Mouse (Mus musculus) testis, postnatal 14 days (tissue): ENCODE data around the gene Dlgap1.

Experiments
- DNase-seq: peaks from one replicate; pipeline ENCODE4 v3.0.0; 2021; ENCODE audit warnings: low spot score

The Dlgap1 gene

DNA sequence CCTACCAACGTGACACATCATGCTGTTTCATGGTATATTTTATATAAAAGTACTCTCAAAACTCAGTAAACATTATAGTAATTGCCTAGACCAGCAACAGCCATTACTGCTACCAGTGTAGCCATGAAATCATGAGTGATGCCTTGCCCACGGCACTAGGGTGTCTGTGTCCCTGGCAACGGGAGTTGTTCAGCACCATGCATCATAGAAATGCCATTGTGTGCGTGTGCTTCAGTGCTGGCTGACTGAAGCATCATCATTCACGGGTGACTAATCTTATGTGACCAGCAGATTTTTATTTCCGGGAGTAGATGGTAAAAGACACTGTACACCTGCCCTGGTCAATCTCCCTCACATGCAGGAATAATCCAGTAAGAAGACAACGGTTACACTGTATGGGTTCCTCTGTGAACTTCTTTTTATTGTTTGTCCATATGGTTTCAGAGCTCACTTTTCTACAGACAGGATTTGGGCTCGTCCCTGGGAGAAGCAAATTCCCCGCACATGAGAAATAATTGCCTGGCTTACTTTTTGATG, 203.7 kb downstream of the Dlgap1 start:
- DNase-seq: no peak

DNA sequence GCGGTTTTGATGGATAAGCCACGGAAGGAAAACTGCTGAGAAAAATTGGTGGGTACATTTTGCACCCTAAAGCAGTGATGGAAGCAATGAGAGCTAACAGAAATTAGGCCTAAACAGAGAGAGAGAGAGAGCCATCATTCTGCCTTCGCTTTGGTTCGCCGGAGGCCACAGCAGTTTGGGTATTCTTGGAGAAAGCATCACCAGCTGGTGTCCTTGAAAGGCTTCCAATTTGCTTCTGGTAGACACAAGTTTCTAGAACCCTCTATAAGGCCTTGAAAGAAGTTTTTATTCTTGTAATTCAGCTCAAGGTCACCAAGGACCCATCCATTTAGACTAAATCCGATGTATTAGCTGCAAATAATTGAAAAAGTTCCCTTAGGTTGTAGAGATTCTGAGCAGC, 205.0 kb downstream of the Dlgap1 start:
- DNase-seq: peak; percentile 7

DNA sequence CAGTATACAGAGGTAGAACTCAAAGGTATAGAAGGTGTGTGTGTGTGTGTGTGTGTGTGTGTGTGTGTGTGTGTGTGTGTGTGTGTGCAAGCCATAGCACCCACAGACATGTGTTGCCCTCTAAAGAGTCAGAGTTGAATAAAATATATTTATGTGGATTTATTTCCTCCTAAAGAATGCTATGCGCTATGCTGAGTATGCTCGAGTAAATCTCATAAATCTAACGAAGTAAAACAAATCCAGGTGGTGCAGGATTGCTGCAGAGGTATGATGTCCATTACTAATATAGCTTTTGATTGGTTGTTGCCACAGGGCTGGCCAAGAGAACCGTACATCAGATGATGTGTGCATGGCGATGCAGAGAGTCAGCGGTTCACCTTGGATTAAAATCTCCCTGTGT, 222.4 kb downstream of the Dlgap1 start:
- DNase-seq: no peak

DNA sequence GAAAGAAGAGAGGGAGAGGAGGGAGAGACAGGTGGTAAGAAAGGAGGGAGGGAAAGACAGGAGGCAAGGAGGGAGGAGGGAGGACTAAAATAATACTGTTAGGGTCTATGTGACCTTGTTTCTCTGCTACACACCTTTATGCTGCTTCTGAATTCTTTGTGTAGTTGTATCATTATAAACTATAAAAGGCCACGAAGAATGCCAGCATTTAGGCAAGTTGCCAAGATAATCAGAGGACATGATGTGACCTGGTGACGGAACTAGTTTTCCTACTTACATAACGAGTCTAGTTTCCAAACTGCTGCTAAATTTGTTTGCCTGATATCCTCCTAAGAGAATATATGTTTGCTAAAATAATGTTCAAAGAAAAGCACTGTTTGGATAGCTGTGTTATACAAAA, 254.0 kb downstream of the Dlgap1 start:
- no peak for DNase-seq

DNA sequence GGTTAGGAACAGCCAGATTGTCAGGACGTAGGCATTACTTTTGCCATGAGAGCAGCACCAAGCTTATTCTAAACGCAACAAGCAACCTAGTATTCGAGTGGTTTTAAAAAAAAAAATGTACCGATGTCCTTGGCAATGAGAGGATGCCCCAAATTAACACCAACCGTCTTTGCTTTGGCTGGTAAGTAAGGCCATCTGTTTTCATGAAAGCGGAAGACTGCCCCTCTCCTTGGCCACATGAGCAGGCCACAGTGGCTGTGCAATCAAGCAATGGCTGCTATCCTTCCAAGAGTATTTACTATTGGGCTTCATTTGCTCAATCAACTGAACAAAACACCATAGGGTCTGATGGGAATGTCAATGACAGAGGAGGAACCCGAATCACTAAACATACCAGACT, 278.5 kb downstream of the Dlgap1 start:
- DNase-seq: no peak

DNA sequence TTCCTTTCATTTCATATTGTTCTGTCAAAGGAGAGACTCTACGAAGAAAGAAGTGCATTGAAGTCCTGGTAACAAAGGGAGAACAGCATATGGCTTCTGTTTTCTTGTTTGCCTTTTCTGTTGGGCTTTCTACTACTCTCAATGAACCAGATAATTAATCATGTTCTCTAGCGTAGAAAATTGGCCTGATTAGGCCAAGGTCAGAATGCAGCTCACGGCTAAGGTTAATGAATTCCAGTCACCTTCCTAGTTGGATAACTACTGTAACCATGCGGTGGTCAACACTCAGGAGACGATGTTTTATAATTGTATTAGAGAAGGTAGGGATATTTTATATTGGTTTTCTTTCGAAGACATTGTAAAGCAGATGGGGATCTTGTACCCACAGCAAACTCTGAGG, 279.4 kb downstream of the Dlgap1 start:
- DNase-seq: no peak

DNA sequence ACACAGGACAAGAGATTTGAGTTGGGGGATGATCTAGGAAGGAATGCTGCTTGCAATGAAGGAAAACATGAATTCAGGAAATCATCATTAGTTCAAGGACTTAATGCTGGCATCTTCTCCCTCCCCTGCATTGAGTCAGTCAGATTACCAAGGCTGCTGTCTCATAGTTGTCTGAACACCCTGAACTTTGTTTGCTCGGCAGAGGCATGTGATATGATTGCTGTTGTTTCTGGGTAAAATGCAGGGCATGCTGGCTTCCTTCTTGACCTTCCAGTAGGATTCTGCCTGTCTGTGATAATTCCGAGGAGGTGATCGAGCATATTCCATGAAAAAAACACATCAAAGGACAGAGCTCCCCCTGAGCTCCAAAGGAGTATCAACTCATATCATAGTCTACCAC, 283.6 kb downstream of the Dlgap1 start:
- DNase-seq: no peak

DNA sequence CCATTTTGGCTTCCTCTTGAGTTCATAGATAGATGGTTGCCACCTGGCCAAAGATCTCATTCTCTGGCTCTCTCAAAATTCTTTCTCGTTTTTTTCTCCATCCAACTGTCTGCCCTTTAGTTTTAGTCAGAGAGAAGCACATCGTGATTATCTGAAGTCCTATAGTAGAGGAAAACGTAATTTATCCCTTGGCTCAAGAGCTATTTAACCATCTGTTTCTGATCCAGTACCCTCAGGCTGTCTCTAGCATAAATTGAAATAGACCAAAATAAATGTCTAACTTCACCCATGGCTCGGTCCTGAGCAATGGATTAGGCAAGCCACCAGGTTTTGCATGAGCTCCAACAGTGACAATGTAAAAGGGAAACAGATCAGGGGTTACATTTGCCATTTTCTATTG, 287.5 kb downstream of the Dlgap1 start:
- no peak for DNase-seq

DNA sequence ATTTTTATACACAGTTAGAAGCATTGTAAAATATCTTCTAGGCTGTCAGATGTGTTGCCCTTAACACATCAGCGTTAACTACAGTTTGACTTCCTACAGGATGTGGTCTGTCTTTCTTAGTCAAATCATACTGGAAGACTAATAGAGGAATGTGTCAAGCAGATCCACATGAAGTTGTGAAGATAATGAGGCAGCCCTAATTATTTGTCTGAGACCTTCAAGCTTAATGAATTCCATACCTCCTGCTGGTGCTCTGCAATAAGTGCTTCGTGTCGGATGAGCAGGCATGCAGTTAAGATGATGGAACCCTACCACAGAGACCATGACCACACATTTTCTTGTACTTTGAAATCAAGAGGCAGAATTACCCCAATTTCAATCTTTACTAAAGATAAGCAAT, 294.3 kb downstream of the Dlgap1 start:
- DNase-seq: no peak

DNA sequence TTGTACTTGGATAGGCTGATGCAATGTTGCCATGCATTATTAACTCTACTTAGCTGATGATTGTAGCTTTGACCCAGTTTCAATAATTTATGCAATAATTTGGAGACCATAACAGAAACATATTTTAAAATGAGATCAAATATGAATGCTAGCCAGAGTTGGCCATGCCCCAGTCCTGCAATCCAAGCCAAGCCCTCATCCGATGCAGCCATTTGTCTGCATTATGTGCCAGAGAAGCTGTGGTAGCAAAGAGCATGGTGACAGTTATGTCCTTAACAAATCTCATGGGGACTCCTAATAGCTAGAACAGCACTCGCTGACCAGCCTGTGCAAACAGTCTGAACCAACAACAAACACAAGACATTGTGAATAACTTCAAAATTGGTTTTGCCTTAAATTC, 303.3 kb downstream of the Dlgap1 start:
- no peak for DNase-seq

DNA sequence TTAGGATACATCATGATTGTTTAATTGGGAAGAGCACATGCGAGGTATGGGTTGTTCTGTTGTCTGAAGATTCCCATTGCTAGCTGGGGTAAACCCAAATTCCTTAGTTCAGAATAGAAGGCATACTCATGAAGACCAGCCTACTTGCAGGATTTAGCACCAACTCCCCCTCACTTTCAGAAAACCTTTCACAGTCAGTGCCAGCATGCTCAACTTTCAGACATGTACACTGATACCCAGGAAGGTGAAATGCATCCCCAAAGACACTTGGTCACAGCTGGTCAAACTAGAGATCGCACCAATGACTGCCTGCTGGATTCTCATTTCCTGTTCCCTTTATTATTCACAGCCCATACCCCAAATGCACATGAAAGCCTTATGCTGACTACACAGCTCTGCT, 318.8 kb downstream of the Dlgap1 start:
- no peak for DNase-seq

DNA sequence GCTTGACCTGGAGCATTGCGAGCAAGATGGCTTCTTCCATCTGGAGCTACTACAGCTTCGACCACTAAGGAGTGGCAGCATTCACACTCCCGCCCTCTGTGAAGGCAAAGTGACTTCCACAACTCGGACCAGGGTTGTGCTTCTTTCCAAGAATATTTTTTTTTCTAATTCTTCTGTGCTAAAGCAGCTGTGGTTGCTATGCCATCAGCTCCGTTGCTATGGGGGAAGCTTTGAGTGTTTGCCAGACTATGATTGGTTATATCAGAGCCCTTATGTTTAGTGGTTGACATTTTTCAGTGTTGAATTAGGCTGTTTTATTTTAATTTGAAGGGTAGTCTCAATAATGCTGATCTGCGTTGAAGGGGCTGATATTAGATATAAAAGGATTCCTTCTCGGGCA, 325.2 kb downstream of the Dlgap1 start:
- no peak for DNase-seq

DNA sequence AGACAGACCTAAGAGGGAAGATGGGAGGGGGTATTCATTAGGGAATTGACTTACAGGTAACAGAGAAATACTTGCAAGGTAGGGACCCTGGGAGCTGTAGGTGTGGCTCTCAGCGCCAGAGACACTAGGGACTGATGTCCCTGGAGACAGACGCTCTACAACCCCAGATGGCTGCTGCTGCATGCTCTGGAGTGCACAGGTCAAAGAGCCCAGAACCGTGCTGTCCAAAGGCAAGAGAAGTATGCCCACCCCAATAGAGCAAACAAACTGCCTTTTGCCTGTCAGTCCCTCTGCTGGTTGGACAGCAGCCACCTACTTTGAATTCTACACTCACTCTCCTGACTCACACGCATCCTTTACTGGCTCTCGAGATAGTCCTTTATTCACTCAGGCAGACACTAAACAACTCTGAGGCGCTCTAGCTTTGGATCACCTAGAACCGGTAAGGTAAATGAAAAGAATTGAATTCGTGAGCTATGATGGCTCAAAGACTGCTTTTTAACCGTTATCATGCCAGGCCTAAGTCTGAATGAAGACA, 333.1 kb downstream of the Dlgap1 start:
- no peak for DNase-seq

DNA sequence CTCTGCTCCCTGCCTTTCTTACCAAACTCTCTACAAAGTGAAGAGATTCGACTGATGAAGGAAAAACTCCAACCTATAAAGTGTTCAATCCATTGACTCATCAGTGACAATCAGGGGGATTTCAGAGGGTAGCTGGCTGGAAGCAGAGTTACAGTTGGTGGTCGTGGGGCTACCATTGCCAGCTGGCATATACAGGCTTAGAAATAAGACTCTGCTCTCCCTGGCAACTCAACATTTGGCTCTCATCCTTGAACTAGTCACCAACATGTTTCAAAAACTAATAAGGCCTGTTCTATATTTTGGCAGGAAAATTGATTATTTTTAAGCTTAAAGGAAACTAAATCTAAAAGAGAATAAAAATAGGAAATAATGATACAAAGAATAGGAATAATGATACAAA, 333.8 kb downstream of the Dlgap1 start:
- DNase-seq: no peak

DNA sequence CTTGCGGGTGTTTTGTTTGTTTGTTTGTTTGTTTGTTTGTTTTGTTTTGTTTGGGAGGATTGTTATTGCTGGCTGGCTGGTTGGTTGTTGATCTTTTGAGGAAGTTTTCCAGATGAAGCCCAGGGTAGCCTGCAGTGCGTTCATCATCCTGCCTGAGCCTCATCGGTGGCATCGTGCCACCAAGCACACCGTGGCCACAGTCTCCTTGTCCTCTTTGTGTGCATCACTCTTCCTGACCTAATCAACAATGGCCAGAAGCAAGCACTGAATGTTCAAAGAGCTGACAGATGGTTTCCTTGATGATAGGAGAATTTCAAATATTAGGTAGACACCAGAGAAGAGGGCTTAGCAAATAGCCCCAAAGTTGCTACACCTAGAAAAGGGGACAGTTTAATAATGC, 336.1 kb downstream of the Dlgap1 start:
- no peak for DNase-seq

DNA sequence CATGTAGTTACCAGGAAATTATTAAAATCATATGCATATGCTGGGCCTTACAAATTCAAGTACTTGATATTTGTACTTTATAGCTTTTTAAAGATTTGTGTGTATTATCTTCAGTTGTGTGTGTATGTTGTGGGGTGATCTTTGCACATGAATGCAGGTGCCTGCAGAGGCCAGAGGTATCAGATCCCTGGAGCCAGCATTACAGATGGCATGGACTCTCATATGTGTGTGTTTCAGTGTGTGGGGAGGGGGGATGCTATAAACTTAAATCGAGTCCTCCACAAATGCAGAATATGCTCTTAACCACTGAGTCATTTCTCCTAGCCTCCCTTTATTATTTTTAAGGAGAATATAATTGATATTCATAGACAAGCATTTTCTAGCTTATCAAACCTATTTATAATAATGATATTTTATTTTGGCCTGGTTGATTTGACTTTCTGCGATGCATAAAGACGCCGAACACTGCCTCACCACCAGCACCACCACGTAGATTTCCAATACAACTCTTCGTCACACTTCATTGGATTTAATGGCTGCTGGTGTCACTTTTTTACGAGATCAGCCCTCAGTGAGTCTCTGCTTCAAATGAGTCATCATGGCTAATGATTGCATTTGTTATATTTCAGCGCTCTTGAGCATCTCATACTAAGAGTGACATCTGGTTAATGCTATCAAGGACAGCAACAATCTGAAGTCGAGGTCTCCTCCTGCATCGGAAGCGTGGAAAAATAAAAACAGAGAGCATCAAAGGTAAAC, 338.7 kb downstream of the Dlgap1 start:
- no peak for DNase-seq

DNA sequence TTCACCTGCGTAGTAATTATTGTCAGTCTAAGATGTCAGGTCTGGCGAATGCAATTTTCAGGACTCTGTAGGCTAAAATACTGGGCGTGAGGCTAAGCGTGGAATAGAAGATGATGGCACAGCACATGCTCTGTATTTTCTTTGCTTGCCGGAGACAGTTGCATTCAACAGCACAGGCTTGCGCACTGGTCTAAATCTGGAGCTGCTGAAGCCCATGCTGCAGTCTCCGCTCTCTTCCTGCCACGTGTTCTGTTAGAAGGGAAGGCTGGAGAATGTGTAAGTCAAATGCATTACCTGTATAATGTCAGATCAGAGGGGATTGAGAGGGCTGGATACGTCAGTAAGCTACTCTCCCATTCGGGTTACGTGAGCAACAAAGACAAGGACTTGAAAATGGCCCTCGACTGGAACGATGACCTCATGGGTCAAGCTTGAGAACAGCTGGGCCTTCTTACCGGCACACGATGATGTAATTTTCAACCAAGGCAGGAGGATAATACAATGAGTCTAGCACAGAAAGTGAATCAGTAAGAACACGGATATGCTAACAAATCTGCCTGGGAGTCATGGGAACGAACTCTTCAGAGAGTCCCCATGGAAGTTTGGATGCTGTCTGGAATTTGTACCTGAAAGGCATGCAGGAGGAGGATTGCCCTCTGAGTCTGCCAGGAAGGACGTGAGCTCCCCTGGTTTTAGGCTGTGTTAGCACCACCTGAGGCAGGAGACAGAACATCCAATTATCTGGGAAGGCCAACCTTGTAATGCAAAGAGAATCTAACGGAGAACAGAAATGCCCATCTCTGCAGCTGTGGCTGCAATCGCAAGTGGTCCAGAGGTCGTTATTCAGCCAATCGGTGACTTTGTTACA, 339.7 kb downstream of the Dlgap1 start:
- DNase-seq: no peak

DNA sequence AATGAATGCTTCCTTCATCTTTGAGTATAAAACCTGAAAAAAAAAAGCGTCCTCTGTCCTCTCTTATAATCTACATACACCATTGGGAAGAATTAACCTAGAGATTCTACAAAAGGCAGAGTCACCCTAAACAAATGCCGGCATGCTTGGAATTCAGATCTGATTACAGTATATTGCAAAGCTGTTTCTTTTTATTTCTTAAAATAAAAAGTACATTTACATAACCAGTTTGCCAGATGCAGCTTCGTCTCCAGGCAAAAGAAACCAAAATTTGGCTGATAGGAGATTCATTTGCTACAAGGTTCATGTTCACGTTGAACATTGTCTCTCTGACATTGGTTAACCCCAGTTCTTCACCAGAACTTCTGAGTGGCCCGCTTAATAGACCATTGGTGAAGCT, 347.5 kb downstream of the Dlgap1 start:
- DNase-seq: no peak

DNA sequence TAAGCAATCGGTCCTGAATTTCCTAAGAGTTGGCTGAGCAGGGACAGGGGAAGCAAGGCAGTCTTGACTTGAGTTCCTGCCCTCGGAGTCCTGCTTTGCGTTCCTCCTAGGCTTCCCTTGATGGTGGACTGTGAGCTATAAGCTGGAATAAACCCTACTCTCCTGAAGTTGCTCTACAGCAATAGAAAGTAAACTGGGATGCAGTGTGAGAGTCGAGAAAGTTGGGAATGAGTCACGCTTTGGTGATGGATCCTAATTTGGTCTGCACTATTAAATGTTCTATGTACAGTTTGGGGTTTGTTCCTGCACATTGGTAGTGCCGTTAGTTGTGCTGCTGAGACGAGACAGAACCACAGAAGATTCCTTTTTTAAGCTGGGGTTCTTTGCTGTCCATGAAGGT, 348.9 kb downstream of the Dlgap1 start:
- DNase-seq: no peak

DNA sequence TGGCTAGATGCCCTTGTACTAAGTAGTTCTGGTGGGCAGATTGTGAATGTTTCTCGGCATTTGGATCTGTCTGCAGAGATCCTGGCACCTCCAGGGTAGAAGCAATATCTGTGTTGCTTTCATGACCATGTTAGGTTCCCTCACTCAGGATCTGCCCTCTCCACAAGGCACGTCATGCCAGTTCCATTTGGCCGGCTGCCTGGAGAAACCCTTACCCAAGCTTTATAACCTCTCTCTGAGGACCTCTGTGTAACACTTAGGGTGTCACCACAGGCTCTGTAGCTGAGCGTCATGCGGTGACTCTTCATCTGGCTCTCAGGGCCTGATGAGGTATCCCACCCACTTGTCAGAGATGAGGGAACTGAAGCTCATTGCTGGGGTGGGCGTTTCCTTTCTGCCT, 353.1 kb downstream of the Dlgap1 start:
- no peak for DNase-seq

DNA sequence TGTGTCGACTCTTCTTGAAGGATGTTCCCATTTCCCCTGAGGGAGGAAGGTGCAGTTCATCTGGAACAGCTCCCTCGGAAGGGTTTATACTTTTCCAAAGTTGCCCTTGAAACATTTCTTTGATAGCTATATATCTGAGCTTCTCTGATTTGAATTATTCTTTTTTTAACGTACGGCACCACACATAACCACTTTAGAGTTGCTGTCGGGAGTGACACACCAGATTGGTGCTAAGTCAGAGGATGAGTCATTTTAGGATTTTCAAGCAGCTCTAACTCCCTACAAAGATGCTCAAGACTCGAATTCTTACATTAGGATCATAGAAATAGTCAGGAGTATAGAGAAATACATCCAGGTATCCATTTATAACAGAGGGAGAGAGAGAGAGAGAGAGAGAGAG, 364.6 kb downstream of the Dlgap1 start:
- no peak for DNase-seq

DNA sequence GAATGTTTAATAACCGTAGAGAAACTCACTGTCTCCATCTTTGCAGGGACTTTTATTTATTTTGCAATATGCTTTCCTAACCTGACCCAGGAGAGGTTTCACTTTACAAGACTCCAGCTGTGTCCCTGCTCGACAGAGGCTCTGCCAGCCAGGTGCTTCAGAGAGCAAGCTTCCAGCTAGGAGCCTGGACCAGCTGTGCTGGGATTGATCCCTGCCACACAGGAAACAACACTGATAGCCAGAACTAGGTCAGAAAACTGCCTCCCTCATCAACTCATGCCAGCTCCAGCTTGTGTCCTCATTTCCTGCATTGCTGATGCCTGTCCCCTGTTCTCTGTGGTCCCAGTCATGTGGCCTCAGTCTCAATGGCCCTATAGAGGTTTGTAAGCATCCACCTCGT, 365.3 kb downstream of the Dlgap1 start:
- DNase-seq: no peak

DNA sequence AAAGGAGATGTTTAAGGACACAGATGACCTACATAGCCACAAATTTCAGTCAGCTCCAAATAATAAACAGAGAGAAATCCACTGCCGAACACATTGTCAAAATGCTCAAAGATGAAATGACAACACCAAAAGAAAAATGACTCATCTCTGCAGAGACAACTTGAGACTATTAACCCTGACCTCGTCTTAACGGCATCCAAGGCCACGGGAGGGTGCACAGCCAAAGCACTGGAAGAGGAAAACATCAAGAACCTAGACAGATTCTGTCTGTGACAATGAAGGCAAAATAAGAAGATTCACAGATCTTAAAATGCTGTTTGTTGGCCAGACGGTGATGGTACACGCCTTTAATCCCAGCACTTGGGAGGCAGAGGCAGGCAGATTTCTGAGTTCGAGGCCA, 370.9 kb downstream of the Dlgap1 start:
- no peak for DNase-seq
